Mouse (Mus musculus) A20 (cell line): Measurements from ENCODE around the gene Hivep3.

Experiments
- DNase-seq: peaks from one replicate; pipeline ENCODE4 v3.0.0-alpha.2; 2011; ENCODE audit warnings: low read depth, low spot score

The Hivep3 gene

GRCm38 (mm10) chr4:119871861-119872582, 138.4 kb downstream of the Hivep3 start:
- no peak for DNase-seq

DNA sequence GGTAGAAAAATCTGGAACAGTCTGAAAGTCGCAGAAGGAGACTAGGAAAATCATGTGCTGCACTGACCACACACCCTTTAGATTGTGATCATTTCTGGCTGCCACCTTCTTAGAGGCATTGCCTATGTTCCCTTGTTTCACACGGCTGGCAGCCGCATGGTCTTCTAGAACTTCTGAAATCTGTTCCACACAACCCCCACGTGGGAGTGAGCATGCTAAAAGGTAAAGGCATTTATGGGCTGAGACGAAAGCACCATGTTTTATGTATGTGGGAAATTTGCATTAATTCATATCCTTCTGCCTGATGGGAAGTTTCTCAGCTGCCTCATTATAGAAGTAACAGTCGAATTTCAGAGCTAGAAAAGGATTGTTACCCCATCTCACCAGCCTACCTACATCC, 140.4 kb downstream of the Hivep3 start:
- DNase-seq = no peak

- no peak for DNase-seq
These were observed 142.0 kb downstream of the Hivep3 start for GRCm38 (mm10) chr4:119875592-119875991.

DNA sequence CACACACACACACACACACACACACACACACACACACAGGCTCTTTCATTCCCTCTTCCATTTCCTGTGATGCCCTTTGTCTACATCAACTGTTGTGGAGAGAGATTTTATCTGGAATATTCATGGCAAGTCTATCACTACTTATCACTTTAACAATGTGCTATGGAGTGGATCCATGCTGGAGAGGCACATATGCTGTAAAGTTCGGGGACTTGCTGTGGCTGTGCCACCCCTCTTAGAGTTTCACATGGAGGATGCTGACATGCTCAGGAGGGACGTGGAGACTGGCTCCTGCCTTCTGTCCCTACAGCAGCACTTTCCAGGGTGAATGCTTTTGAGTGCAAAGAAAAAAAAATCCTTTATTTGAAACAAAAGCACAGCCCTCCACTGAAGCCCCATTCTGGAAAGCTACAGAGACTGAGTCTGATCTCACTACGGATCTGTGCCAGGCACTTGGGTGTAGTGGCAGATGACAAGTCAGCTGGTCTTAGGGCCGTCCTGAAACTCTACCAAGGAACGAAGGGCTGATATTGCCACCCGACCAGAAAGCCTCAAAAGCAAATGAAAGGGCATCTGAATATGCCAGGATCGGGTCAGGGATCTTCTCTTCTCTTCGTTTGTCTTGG, 143.1 kb downstream of the Hivep3 start:
- DNase-seq = no peak

DNA sequence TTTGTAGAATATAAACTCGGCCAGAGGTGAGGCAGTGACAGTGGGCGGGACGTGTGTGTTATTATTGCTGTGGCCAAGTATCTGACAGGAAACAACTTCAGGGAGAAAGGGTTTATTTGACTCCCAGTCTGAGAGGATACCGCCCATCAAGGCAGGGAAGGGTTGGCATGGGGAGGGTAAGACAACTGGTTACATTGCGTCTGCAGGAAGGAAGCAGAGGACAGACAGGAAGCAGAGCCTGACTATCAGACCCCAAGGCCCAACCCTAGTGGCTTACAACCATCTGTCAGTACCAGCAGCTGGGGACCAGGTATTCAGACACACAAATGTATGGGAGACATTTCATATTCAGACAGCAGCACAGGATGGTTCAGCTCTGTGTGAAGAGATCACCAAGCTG, 144.6 kb downstream of the Hivep3 start:
- DNase-seq = no peak

GRCm38 (mm10) chr4:119879671-119880070, 146.1 kb downstream of the Hivep3 start:
- no peak for DNase-seq

DNA sequence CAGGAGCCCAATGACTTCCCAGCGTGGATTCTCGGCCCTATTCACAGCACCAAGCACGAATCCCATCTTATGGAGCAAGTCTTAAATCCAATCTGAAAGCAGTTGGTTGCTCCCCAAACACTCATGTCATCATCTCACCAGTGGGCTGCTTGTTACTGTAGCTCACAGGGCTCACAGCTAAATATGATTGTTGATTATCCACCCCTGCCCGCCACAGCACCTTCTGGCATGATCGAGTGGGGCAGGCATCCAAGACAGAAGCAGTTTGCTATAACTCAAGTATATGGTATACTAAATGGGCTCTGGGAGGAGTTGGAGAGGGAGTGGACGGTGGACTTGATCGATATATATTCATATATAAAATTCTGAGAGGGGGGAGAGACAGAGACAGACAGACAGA, 146.7 kb downstream of the Hivep3 start:
- no peak for DNase-seq

DNA sequence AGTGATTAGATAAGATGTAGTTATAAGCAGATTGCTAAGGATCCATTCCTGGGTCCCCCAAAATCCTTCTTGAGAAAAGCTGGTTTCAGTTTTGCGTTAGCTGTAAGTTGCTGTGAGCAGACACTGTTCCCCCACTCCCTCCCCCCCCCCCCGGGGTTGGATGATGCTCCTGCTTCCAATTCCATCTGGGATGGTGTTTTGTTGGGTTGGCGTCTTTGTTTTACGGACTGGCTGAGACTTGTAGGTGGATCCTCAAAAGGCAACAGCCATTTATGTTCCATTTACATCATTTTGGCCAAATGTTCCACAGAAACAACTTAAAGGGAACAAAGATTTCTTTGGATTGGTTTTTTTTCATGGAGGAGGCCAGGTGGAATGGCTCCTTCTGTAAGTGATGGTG, 147.7 kb downstream of the Hivep3 start:
- no peak for DNase-seq

DNA sequence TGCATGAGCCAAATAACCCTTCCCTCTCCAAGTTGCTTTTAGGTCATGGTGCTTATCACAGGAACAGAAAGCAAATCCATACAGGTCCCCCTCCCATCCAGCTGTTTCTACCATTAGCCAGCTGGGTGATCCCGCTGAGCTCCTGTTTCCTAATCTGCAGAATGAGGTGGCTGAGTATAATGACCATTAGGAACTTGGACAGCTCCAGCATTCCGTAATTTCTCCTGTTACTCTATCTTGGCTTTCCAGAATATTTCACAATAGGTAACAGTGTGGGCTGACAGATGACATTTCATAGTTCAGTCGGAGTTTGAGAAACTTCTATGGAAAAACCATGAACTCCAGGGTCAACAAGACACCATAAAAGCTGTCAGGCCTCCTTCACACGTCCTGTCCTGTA, 148.8 kb downstream of the Hivep3 start:
- no peak for DNase-seq

DNA sequence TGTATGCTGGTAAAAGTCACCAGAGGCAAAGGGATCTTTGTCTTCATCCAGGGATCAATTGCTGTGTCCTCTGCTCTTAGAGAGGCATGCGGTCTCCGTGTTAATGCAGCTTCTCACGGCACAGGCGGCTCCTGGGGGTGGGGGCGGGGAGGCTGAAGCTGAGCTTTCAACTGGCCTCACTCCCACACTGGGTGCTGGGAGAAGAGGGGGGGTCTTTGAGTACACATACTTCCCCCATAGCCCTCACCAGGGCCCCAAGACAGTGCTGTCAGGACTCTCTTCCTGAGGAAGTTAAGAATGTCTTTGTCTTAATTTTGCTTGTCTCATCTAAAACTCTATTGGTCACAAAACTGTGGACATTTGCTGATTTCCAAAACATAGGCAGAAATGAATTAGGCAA, 149.2 kb downstream of the Hivep3 start:
- no peak for DNase-seq

GRCm38 (mm10) chr4:119886621-119887020, 153.0 kb downstream of the Hivep3 start:
- no peak for DNase-seq

DNA sequence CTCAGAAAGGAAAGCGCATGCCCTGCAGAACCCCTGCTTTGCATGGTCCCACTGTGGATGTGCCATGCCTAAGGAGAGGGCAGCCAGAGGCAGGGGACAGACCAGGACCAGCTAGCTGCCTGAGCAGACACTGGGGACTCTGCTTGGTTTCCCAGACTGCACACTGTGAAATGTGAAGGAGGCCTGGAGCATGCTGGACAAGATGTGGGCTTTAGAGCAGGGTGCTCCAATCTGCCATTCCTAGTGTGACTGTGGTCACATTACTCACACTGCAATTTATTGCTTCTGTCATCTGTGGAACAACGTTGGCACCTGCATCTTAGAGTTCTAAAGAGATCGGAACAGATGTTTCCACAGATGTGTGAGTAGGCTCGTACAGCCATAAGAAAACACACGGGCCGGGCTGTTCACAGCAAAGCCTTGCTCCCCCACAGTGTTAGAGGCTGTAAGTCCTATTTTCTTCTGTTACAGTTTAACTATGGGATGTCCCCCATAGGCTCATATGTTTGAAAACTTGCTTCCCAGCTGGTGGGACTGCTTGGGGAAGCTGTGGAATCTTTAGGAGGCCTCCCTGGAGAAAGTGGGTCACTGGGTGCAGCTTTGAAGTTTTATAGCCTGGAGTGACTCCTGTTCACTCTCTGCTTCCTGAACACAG, 154.1 kb downstream of the Hivep3 start:
- DNase-seq = no peak

- no peak for DNase-seq
These were observed 156.2 kb downstream of the Hivep3 start for GRCm38 (mm10) chr4:119889760-119890159.

DNA sequence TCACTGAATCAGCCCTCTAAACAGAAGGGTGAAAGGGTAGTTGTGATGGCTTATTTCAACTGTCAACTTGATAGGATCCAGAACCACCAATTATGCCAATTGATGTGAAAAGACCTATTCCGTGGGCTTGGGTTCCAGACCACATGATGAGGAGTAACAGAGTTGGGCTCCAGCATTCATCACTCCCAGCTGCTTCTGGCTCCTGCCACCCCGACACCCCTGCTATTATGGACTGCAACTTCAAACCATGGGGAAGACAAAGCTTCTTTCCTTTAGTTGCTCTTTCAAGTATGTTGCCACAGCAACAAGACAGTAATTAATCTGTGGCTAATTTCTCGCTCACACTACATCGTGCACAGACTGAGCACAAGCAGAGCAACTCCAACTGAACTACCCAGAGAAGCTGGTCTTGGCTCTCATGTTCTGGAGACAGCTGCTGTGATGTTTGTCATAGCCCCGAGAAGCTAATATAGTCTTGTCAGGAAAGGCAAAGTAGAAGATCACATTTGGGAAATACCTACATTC, 159.7 kb downstream of the Hivep3 start:
- no peak for DNase-seq

GRCm38 (mm10) chr4:119894797-119895458, 161.3 kb downstream of the Hivep3 start:
- DNase-seq = no peak

DNA sequence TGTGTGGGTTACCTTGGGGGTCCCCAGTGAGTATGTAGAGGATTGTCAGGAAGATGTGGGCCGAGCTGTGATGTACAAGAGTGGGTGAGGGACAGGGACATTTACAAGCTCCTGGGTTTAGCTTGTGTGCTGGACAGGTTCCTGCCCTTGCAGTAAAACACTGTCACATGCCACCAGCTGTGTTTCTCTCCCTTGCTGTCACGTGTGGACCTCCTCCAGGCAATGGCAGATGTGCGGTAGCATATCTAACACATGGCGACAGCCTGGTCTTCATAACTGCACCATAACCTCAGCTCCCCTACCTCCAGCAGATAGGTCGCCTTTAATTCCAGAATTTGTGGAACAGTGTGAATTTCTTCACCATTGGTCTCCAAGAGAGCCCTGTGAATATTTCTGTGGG, 161.9 kb downstream of the Hivep3 start:
- no peak for DNase-seq

DNA sequence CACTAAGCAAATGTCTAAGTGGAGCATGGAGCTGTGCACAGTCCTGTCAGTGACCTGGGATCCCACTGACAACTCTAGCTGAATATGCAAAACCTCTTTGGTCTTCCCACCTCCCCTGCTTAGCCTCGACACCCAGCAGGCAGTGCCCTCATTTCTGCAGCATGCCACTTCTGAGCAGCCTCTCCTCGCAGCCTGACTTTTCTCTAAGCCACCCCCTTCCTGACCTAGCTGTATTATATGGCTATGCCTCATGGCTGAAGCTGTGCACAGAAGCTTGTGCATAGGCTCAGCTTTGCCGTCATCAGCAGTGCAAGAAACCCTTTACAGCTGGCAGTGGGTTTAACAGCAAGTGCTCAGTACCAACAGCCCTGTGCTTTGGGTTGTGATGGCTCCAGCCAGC, 163.0 kb downstream of the Hivep3 start:
- no peak for DNase-seq

GRCm38 (mm10) chr4:119897054-119897855, 163.7 kb downstream of the Hivep3 start:
- no peak for DNase-seq

- no peak for DNase-seq
These were observed 168.2 kb downstream of the Hivep3 start for GRCm38 (mm10) chr4:119901556-119902491.

DNA sequence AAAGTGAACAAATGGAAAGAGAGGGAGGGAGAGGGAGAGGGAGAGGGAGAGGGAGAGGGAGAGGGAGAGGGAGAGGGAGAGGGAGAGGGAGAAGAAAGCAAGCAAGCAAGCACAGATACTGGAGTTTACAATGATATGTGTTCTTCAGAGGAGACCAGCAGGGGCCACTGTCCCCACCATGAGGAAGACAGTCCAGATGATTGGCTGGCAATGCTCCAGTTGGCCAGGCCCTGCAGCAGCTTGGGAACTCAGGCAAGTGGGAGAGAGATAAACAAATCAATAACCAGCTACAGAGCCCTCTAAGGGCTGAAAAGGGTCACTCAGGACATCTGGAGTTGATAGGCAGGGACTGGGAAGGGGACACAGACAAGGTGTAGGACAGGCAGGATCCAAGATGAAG, 169.7 kb downstream of the Hivep3 start:
- no peak for DNase-seq
